Comparison of ENCODE assay signal across 8 mouse cellular contexts in genomic region chr7:105399935-105400624, GRCm38 (mm10). TPM values are rescaled to one million over a fixed set of nuclear protein-coding genes. Genes with fewer than 3 reads are reported as not detected.
A peak's percentile ranks its signal among the peaks of the same experiment; 100 is the strongest.
DNase-seq lines count a peak whose midpoint lies in the region; ATAC-seq and TF ChIP-seq lines count a peak whose summit lies in the region.

TSS of gene Fam160a2 (minus strand) at chr7:105400054.

- no peak for TF ChIP-seq CTCF in lung, adult 2 months (IDR thresholded peaks at IDR 0.05; ENCODE audit: insufficient read depth, low read length)

- H3K4me1 ChIP-seq in ES-E14 (ENCODE audit: control insufficient read depth in 2 of 2, insufficient read depth in 2 of 2, low read length in 2 of 2, poor library complexity in 1 of 2), result peaks cover 4 to 10% of the 10 kb centered on the region in 2 experiments; a peak in 3 of 4 replicates
- peaks cover 23% of the 10 kb centered on the region for H3K4me1 ChIP-seq in forebrain, embryonic 15.5 days
- peaks cover 10% of the 10 kb centered on the region for H3K4me1 ChIP-seq in lung, adult 2 months (ENCODE audit: control insufficient read depth, insufficient read depth, low read length)

- in situ Hi-C loops in ES-E14 (cut with MboI; ENCODE audit: low sequenced_read_pairs in 2 of 2, unreplicated experiment in 2 of 2), result loop anchor here in 1 of 2 experiments (10.0 kb wide), 1 partner anchor 55 kb away; no protein-coding TSS in a partner anchor

- peak within 1 kb of the TSS; percentile 70 for H3K4me2 ChIP-seq in forebrain, embryonic 15.5 days (replicated peaks)

- peak; percentile 84; the same call in 1 of the 2 replicates for TF ChIP-seq POLR2A in lung, adult 2 months (IDR thresholded peaks at IDR 0.05; ENCODE audit: borderline replicate concordance, extremely low read depth, low read depth, low read length)

- peak; percentile 99 for DNase-seq in ES-E14 (ENCODE audit: low read depth, low spot score)
- DNase-seq in cerebellum, adult 11-12 months, result peak; percentile 100
- peak; percentile 99 for DNase-seq in heart, postnatal 25 days (ENCODE audit: low spot score)
- peak; percentile 99 for DNase-seq in layer of hippocampus, adult 18-20 months (ENCODE audit: low spot score in 2 of 2)
- DNase-seq in lung, adult 2 months, result peak; percentile 99
- peak; percentile 94 to 95 for DNase-seq in thymus, adult 18-20 months

- no peaks in the 10 kb centered on the region for H3K36me3 ChIP-seq in ES-E14 (ENCODE audit: control insufficient read depth, insufficient read depth, low read length, poor library complexity, severe bottlenecking)
- no peaks in the 10 kb centered on the region for H3K36me3 ChIP-seq in forebrain, embryonic 15.5 days

- H3K4me3 ChIP-seq in ES-E14 (ENCODE audit: insufficient read depth in 1 of 2, low read depth in 1 of 2, low read length in 2 of 2, poor library complexity in 1 of 2, severe bottlenecking in 1 of 2), result peak within 1 kb of the TSS; percentile 79 to 99
- peak within 1 kb of the TSS; percentile 86 for H3K4me3 ChIP-seq in forebrain, embryonic 15.5 days
- H3K4me3 ChIP-seq in lung, adult 2 months (replicated peaks; ENCODE audit: extremely low read depth, low read depth, low read length), result peak within 1 kb of the TSS; percentile 89

- WGBS in forebrain, embryonic 15.5 days, result 1% methylated on average over 51 of the region's 55 CpGs
- under 1% methylated on average over 55 of the region's 55 CpGs for WGBS in lung, adult 2 months

- 0 out of 2 replicates have a peak within 1 kb of the TSS, but pooled peaks have one; percentile 15 for H3K27ac ChIP-seq in ES-E14 (ENCODE audit: insufficient read depth, low read depth, low read length, poor library complexity, severe bottlenecking)
- H3K27ac ChIP-seq in forebrain, embryonic 15.5 days (replicated peaks), result peak within 1 kb of the TSS; percentile 82

- intact Hi-C loops in heart, postnatal 25 days (cut with DNase I), result loop anchor here (5.0 to 10.0 kb wide), 2 partner anchors 225 to 232 kb away; partner anchors contain the start of gene Trim3

- peak; percentile 98 for ATAC-seq in forebrain, embryonic 15.5 days (replicated peaks)
- ATAC-seq in neutrophil, adult 5-6 weeks (ENCODE audit: extremely low read depth, insufficient number of reproducible peaks, low FRiP score, poor library complexity, severe bottlenecking), result peak; percentile 90

- H3K27me3 ChIP-seq in forebrain, embryonic 15.5 days, result no peaks in the 10 kb centered on the region

- peak within 1 kb of the TSS; percentile 85 for H3K9ac ChIP-seq in ES-E14 (ENCODE audit: insufficient read depth, low read depth, low read length, poor library complexity, severe bottlenecking)
- peak within 1 kb of the TSS; percentile 90 for H3K9ac ChIP-seq in forebrain, embryonic 15.5 days (replicated peaks)

- H3K9me3 ChIP-seq in ES-E14 (ENCODE audit: control insufficient read depth, insufficient read depth, low read depth, low read length), result no peaks in the 10 kb centered on the region
- H3K9me3 ChIP-seq in forebrain, embryonic 15.5 days, result no peaks in the 10 kb centered on the region

TF ChIP-seq in ES-E14, 5 proteins besides CTCF, POLR2A, EP300 and RAD21:
- no peak for TF ChIP-seq HCFC1 (IDR thresholded peaks at IDR 0.05; ENCODE audit: borderline replicate concordance, insufficient read depth, low read length)
- no peak for TF ChIP-seq ZC3H11A (IDR thresholded peaks at IDR 0.05; ENCODE audit: borderline replicate concordance, low read depth, low read length)
- no peak for TF ChIP-seq CHD2 (IDR thresholded peaks at IDR 0.05; ENCODE audit: low read depth, low read length)
- no peak for TF ChIP-seq ZNF384 (IDR thresholded peaks at IDR 0.05; ENCODE audit: low read depth, low read length)
- TF ChIP-seq MAFK (IDR thresholded peaks at IDR 0.05; ENCODE audit: insufficient read depth, low read depth, low read length), result no peak

RNA-seq across cellular contexts. Expression of gene Fam160a2, which starts in this region (rescaled TPM):
- 29.9 and 37.6 TPM in 2 replicates for total RNA-seq in ES-E14 (2012; rRNA removed)
- 50.2 and 50.6 TPM in 2 replicates for polyA plus RNA-seq in forebrain, embryonic 15.5 days (2015; fragmentation: Nextera tagmentation; extraction: Ambion mirVana)
- 10 to 100 TPM; 18.7 to 19.5 TPM for total RNA-seq in heart, postnatal 25 days (2021)
- 10 to 100 TPM; 55.9 to 59.4 TPM for total RNA-seq in layer of hippocampus, adult 18-20 months (2021)
- polyA plus RNA-seq in lung, adult 2 months (2012; rRNA removed), result 46.7 and 57.9 TPM in 2 replicates
- total RNA-seq in neutrophil, adult 5-6 weeks (2017), result 57.8 and 59.1 TPM in 2 replicates

Comparison
In these comparisons a context has a peak if more than half of its experiments do, and no peak if none do; other contexts are left out.
1. Peak in every context shown above with its lines: DNase-seq, ATAC-seq, H3K4me3 ChIP-seq and H3K27ac ChIP-seq.